Mouse (Mus musculus) limb, embryonic 11.5 days (tissue): ENCODE measurements around the gene Mpdu1. TPM values are rescaled to one million over a fixed set of nuclear protein-coding genes. Genes with fewer than 3 reads are reported as not detected.

Experiments
- ATAC-seq: fragments of 200-750 bp; cut with Nextera tagmentation; 2 replicates; pipeline ENCODE4 v1.8.0; 2017; ENCODE audit warnings: low read depth; ENCODE audit not compliant: insufficient number of reproducible peaks, low FRiP score, low TSS enrichment
- DNase-seq: peaks from one replicate; pipeline ENCODE4 v3.0.0-alpha.2; 2015; ENCODE audit warnings: low spot score
- H3K27ac ChIP-seq: fragments of 300-500 bp; sonication (generic); replicated peaks from 2 replicates; pipeline ENCODE4 v1.5.1; 2014; ENCODE audit warnings: low read depth, mild to moderate bottlenecking, low read length
- H3K27me3 ChIP-seq: fragments of 300-500 bp; sonication (generic); 2 replicates; pipeline ENCODE4 v1.6.1; 2014; ENCODE audit warnings: mild to moderate bottlenecking, low read length, mixed read lengths; ENCODE audit not compliant: control insufficient read depth, insufficient read depth
- H3K36me3 ChIP-seq: fragments of 300-500 bp; sonication (generic); 2 replicates; pipeline ENCODE4 v1.6.1; 2014; ENCODE audit warnings: mild to moderate bottlenecking, low read length, moderate library complexity, mixed read lengths; ENCODE audit not compliant: control insufficient read depth, insufficient read depth
- H3K4me1 ChIP-seq: fragments of 300-500 bp; sonication (generic); 2 replicates; pipeline ENCODE4 v1.6.1; 2014; ENCODE audit warnings: low read length, mixed read lengths; ENCODE audit not compliant: control insufficient read depth, insufficient read depth
- H3K4me2 ChIP-seq: fragments of 300-500 bp; sonication (generic); 2 replicates; pipeline ENCODE4 v1.6.1; 2014; ENCODE audit warnings: low read depth, mild to moderate bottlenecking, moderate library complexity; ENCODE audit not compliant: severe bottlenecking
- H3K4me3 ChIP-seq: fragments of 300-500 bp; sonication (generic); 2 replicates; pipeline ENCODE4 v1.5.1; 2014; ENCODE audit warnings: low read depth, low read length
- H3K9ac ChIP-seq: fragments of 300-500 bp; sonication (generic); 2 replicates; pipeline ENCODE4 v1.6.1; 2014; ENCODE audit warnings: mild to moderate bottlenecking, low read length
- H3K9me3 ChIP-seq: fragments of 300-500 bp; sonication (generic); 2 replicates; pipeline ENCODE4 v1.6.1; 2016; ENCODE audit warnings: low read length; ENCODE audit not compliant: control insufficient read depth
- WGBS: fragments of 180-500 bp; shearing (Covaris S2); extraction: QIAGEN DNeasy Blood & Tissue Kit; methylation state at CpG from one replicate; pipeline ENCODE4 v1.1.7; 2014; 5-methylcytosine and 5-hydroxymethylcytosine counted together
- polyA plus RNA-seq: library from polyadenylated mRNA; unstranded; fragments of >200 nt; fragmentation: Nextera tagmentation; extraction: Ambion mirVana; gene quantifications from 2 replicates; pipeline ENCODE4 v1.2.1, GENCODE M21; 2014

Mpdu1 gene
- polyA plus RNA-seq, 1 experiment from 2014 or later = 41.0 TPM

DNA sequence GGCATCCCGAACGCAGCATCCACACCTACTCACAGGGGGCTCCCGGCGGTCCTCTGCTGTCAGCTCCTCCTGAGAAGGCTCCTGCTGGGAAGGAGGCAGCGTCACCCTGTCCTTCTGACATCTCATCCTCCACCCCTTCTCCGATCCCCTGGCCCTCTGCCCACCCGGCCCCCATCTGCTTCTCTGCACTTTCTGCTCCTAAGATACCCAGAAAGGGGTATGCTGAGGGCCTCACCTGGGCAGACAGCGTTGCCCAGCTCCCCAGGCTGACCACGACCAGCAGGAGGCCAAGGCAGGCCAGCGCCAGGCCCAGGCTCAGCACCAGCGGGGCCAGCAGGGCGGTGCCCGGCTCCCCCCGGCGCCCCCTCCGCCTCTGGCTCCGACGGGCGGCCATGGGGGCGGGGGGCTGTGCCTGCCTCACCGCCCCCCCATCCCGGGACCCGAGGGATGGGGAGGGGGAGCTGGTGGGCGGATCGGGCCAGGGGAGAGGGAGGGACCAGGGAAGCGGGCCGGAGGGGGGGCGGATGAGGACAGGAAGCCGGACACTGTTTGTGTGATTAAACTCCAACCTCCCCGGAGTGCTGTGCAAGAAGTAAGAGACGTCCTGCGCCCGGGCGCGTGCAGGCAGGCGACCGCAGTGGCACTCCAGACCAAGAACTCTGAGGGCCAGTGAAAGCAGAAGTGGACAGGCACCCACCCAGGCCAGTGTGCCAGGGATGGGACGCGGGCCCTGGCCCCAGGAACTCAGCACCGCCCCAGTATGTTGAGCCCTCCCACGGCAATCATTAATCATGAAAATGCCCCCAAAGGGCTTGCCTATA, 33.1 kb upstream of the Mpdu1 start, which contains the start of the genes Tnfsf12 and Tnfsfm13:
TSS of gene Tnfsf12 (minus strand) at position 489 of the 821 bp plus-strand sequence.
TSS of gene Tnfsfm13 (minus strand) at position 738 of the 821 bp plus-strand sequence.
- H3K9me3 ChIP-seq = no peaks in the 10 kb centered on the region
- H3K4me2 ChIP-seq = peak within 1 kb of the TSS; percentile 88
- H3K27me3 ChIP-seq = no peaks in the 10 kb centered on the region
- peak; percentile 71 for DNase-seq
- H3K4me1 ChIP-seq = peaks cover 10% of the 10 kb centered on the region
- peak; percentile 76 for ATAC-seq
- 2% methylated on average over 40 of the region's 41 CpGs for whole genome bisulfite sequencing
- H3K36me3 ChIP-seq = no peaks in the 10 kb centered on the region
- peak within 1 kb of the TSS; percentile 15; the same call in 1 of the 2 replicates for H3K27ac ChIP-seq
- peak within 1 kb of the TSS; percentile 80 for H3K9ac ChIP-seq
- H3K4me3 ChIP-seq = peak within 1 kb of the TSS; percentile 39

GRCm38 (mm10) chr11:69695046-69695360, 32.6 kb upstream of the Mpdu1 start:
- 29% methylated on average over 6 of the region's 6 CpGs for WGBS
- 0 out of 2 replicates have a peak, but pooled peaks have one; percentile 4 for ATAC-seq
- DNase-seq = no peak

GRCm38 (mm10) chr11:69693421-69693965, 31.1 kb upstream of the Mpdu1 start:
- ATAC-seq = no peak
- Histone ChIP-seq H3K36me3 (no peaks in the 10 kb centered on the region), H3K4me2 (no peak overlapping the region), H3K9ac (peak overlapping the region; percentile 12; the same call in 1 of the 2 replicates), H3K4me3 (no peak overlapping the region), H3K27ac (no peak overlapping the region), H3K9me3 (no peaks in the 10 kb centered on the region), H3K4me1 (peaks cover 10% of the 10 kb centered on the region), H3K27me3 (no peaks in the 10 kb centered on the region)
- DNase-seq = no peak
- WGBS = 61% methylated on average over 11 of the region's 11 CpGs

More at GRCm38 (mm10) chr11:69695046-69695360, 32.6 kb upstream of the Mpdu1 start:
- Histone ChIP-seq H3K27ac (0 out of 2 replicates have a peak overlapping the region, but pooled peaks have one; percentile 15), H3K27me3 (no peaks in the 10 kb centered on the region), H3K4me3 (peak overlapping the region; percentile 39; the same call in 1 of the 2 replicates), H3K9ac (peak overlapping the region; percentile 80), H3K4me1 (peaks cover 10% of the 10 kb centered on the region), H3K9me3 (no peaks in the 10 kb centered on the region), H3K36me3 (no peaks in the 10 kb centered on the region), H3K4me2 (peak overlapping the region; percentile 88; the same call in 1 of the 2 replicates)

- no peak for DNase-seq
- Histone ChIP-seq H3K27ac (no peak overlapping the region), H3K9me3 (no peaks in the 10 kb centered on the region), H3K4me1 (peaks cover 10% of the 10 kb centered on the region), H3K9ac (no peak overlapping the region), H3K4me2 (no peak overlapping the region), H3K36me3 (no peaks in the 10 kb centered on the region), H3K27me3 (no peaks in the 10 kb centered on the region), H3K4me3 (no peak overlapping the region)
- ATAC-seq = no peak
- WGBS = 80% methylated on average over 6 of the region's 6 CpGs
Observed at GRCm38 (mm10) chr11:69692863-69693262, 30.4 kb upstream of the Mpdu1 start.

DNA sequence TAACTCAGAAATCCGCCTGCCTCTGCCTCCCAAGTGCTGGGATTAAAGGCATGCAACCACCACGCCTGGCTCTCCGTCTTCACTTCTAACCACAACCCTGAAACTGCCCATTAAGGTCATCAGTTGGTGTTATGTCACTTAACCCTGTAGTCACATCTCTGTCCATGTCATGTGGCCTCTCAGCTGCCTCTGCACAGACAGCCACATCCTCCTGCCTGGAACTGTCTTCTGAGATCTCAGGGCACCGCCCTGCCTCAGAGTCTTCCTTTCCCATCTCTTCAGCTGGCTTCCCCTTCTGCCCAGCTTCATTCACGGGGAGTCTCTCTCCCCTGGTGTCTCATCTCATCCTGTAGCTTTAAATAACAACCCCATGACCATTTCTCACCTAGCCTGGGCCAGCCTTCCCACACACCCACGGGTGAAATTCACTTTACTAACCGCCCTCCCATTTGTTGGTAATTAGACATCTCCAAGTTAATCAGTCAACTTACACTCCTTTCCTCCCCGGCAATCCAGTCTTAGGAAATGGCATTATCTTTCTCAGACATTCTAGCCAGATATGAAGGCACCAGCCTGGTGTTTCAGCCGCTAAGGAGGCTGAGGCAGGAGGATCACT, 29.9 kb upstream of the Mpdu1 start:
- Histone ChIP-seq H3K9me3 (no peaks in the 10 kb centered on the region), H3K9ac (no peak overlapping the region), H3K4me1 (peaks cover 10% of the 10 kb centered on the region), H3K36me3 (no peaks in the 10 kb centered on the region), H3K27ac (no peak overlapping the region), H3K4me2 (no peak overlapping the region), H3K4me3 (no peak overlapping the region), H3K27me3 (no peaks in the 10 kb centered on the region)
- DNase-seq (no peak), ATAC-seq (no peak)
- WGBS = 73% methylated on average over 9 of the region's 9 CpGs

DNA sequence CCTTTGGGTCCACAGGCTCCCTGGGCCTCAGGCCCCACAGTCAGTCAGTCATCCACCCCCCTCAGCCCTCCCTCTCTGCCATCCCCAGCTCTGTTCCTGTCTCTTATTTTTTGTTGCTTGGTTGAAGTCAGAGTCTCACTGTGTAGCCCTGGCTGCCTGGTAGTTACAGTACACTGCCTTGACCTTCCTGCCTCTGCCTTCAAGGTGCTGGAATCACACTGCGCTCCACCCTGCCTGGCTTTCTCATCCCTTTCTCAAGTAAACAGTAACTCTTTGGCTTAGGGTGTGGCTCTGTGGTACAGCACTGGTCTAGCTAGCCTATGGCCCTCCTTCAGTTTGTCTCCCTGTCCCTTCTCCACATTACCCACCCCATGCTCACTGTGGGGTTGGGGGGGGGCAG, 27.4 kb upstream of the Mpdu1 start:
- Histone ChIP-seq H3K27ac (no peak overlapping the region), H3K9ac (no peak overlapping the region), H3K4me2 (no peak overlapping the region), H3K36me3 (no peaks in the 10 kb centered on the region), H3K4me3 (no peak overlapping the region), H3K27me3 (no peaks in the 10 kb centered on the region), H3K4me1 (no peaks in the 10 kb centered on the region), H3K9me3 (no peaks in the 10 kb centered on the region)
- ATAC-seq (no peak), DNase-seq (no peak)
- WGBS = 92% methylated on average over 1 of the region's 1 CpGs

DNA sequence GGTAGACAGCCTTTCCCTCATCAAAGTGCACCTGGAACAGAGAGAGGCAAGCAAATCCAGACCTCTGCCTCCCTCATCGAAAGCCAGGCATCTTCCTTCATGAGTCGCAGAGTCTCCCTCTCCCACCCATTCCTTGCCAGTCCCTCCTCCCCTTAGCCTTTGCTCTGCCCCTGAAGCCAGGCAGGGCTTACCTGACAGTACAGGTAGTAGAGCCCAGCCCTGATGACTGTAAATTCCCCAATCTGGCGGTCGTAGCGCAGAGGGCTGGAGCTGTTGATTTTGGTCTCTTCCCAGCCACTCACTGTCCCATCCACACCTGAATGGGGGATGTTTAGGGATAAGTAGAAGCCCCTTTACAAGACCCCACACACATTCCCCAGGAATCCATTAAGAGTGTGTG, 24.6 kb upstream of the Mpdu1 start:
- Histone ChIP-seq H3K4me3 (no peak overlapping the region), H3K4me2 (no peak overlapping the region), H3K4me1 (no peaks in the 10 kb centered on the region), H3K36me3 (no peaks in the 10 kb centered on the region), H3K9ac (no peak overlapping the region), H3K27me3 (no peaks in the 10 kb centered on the region), H3K27ac (no peak overlapping the region), H3K9me3 (no peaks in the 10 kb centered on the region)
- 53% methylated on average over 5 of the region's 5 CpGs for WGBS
- no peak for ATAC-seq
- DNase-seq = no peak

DNA sequence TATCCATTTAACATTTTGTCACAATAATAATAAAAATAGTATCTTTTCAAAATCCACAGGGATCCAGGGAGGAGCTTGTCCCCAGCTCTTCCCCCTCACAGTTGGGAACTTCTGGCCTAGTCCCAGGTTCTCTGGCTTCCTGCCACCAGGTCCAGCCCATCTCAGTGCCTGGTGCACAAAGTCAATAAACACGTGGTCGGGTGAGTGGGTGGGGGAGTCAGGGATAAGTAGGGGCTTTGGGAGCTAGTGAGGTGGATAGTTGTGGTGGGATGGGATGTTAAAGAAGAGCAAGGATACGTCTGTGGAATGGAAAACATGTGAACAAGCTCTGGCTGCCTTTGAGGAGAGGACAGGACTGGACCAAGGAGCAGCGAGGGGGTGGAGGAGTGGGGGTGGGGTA, 23.9 kb upstream of the Mpdu1 start:
- Histone ChIP-seq H3K27ac (no peak overlapping the region), H3K4me1 (no peaks in the 10 kb centered on the region), H3K9me3 (no peaks in the 10 kb centered on the region), H3K9ac (peak overlapping the region; percentile 32; the same call in 1 of the 2 replicates), H3K4me2 (no peak overlapping the region; the same call in 1 of the 2 replicates), H3K27me3 (no peaks in the 10 kb centered on the region), H3K36me3 (no peaks in the 10 kb centered on the region), H3K4me3 (no peak overlapping the region)
- DNase-seq = no peak
- ATAC-seq = no peak
- 20% methylated on average over 4 of the region's 4 CpGs for WGBS
